Mouse (Mus musculus): Measurements from ENCODE around the gene R3hdm1.

- TF ChIP-seq CTCF (IDR thresholded peaks at IDR 0.05; ENCODE audit: insufficient read depth, low read depth, low read length) (no peak), POLR2A (IDR thresholded peaks at IDR 0.05; ENCODE audit: insufficient read depth, low read depth, low read length) (no peak)
Observed at GRCm38 (mm10) chr1:128223304-128223703, 120.2 kb downstream of the R3hdm1 start.

Measured in olfactory bulb, adult 2 months (tissue).